34 mouse cellular contexts compared by ENCODE assay signal in the genomic region with DNA sequence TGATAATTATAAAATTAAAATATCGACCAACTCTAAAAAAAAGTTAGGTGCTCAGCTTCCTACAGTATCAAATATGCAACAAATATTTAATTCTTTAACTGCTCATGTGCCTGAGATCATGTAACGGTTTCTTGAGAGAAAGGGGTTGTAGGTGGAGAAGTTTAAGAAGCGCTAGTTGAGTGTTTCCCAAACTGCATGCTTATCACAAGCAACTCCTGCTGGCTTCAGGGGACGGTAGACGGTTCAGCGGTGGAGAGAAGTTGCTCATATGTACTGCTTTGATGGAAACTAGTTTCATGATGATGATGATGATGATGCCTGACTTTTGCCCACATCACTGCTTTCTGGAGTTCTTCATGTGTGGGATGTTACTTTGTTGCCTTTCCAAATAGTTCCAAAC.
"Had no signal": no experiment of that assay in that cellular context is flagged by ENCODE, and none has a peak within 500 bp of the region (broad histone marks: within the 10 kb centered on the region; RNA-seq: fewer than 3 reads in every experiment).

No protein-coding gene starts in this region.

- H3K4me3 ChIP-seq: heart, embryonic 12.5 days; heart, embryonic 13.5 days; heart, embryonic 15.5 days; hindbrain, embryonic 10.5 days; hindbrain, embryonic 12.5 days; hindbrain, embryonic 13.5 days; hindbrain, embryonic 15.5 days; intestine, embryonic 15.5 days; kidney, embryonic 15.5 days; layer of hippocampus, adult 2 months; left cerebral cortex, adult 2 months had no signal

- H3K9me3 ChIP-seq: heart, embryonic 12.5 days; heart, embryonic 13.5 days; heart, embryonic 15.5 days; hindbrain, embryonic 10.5 days; hindbrain, embryonic 12.5 days; hindbrain, embryonic 13.5 days; hindbrain, embryonic 15.5 days; intestine, embryonic 15.5 days; kidney, embryonic 15.5 days had no signal

- H3K9ac ChIP-seq: heart, embryonic 12.5 days; heart, embryonic 13.5 days; heart, embryonic 15.5 days; hindbrain, embryonic 12.5 days; hindbrain, embryonic 13.5 days; hindbrain, embryonic 14.5 days; hindbrain, embryonic 15.5 days; intestine, embryonic 15.5 days; kidney, embryonic 15.5 days had no signal

- H3K4me2 ChIP-seq: heart, embryonic 11.5 days; heart, embryonic 12.5 days; heart, embryonic 13.5 days; heart, embryonic 15.5 days; hindbrain, embryonic 12.5 days; hindbrain, embryonic 13.5 days; hindbrain, embryonic 14.5 days; hindbrain, embryonic 15.5 days; intestine, embryonic 15.5 days; kidney, embryonic 15.5 days had no signal

- ATAC-seq: hindbrain, embryonic 16.5 days; inflammation-experienced regulatory T-cells, adult 6 months; intestine, embryonic 15.5 days; intestine, embryonic 16.5 days; intestine, postnatal 0 days had no signal

- H3K36me3 ChIP-seq: heart, embryonic 12.5 days; heart, embryonic 13.5 days; heart, embryonic 15.5 days; hindbrain, embryonic 10.5 days; hindbrain, embryonic 12.5 days; hindbrain, embryonic 13.5 days; hindbrain, embryonic 15.5 days; intestine, embryonic 15.5 days; kidney, embryonic 15.5 days had no signal

- DNase-seq: heart, postnatal 10 days; heart, postnatal 36 days; heart, postnatal 4 days; kidney, adult 11 months; kidney, adult 18-20 months; kidney, adult 2 months; kidney, adult 8-10 months; kidney, adult 9 months; kidney, postnatal 10 days; kidney, postnatal 14 days; kidney, postnatal 25 days; kidney, postnatal 36 days; kidney, postnatal 4 days; layer of hippocampus, adult 9-11 months; layer of hippocampus, postnatal 36 days had no signal

- H3K27ac ChIP-seq: hindbrain, embryonic 10.5 days; hindbrain, embryonic 12.5 days; hindbrain, embryonic 13.5 days; hindbrain, embryonic 14.5 days; hindbrain, embryonic 15.5 days; hindbrain, postnatal 0 days; intestine, embryonic 15.5 days; kidney, postnatal 0 days; layer of hippocampus, adult 2 months; left cerebral cortex, adult 2 months had no signal

- H3K27me3 ChIP-seq: heart, embryonic 12.5 days; heart, embryonic 13.5 days; heart, embryonic 15.5 days; hindbrain, embryonic 12.5 days; hindbrain, embryonic 13.5 days; hindbrain, embryonic 15.5 days; intestine, embryonic 15.5 days; kidney, embryonic 15.5 days had no signal
